Mouse (Mus musculus) cortical plate, adult 2 months (tissue): Measurements from ENCODE around the gene Zmiz2.
"Not testable (repeated sequence)": the region's sequence is repeated elsewhere in the genome, so short reads cannot be mapped to it uniquely, and the experiment has no call there.

Experiments used
- CTCF ChIP-seq: fragments of 200-500 bp; IDR thresholded peaks from 2 replicates; pipeline ENCODE4 v1.5.1; 2011; ENCODE audit warnings: mild to moderate bottlenecking, control low read depth, low read length; ENCODE audit not compliant: insufficient read depth; ENCODE audit errors: extremely low read depth
- POLR2A ChIP-seq: fragments of 200-500 bp; IDR thresholded peaks from 2 replicates; pipeline ENCODE4 v1.6.1; 2011; ENCODE audit warnings: mild to moderate bottlenecking, low read length, control low read depth; ENCODE audit not compliant: insufficient read depth; ENCODE audit errors: extremely low read depth

- TF ChIP-seq CTCF, POLR2A: not testable (repeated sequence)
Observed at GRCm38 (mm10) chr11:6419156-6419555, 30.3 kb downstream of the Zmiz2 start.
